Mouse (Mus musculus) heart, postnatal 0 days (tissue): Measurements from ENCODE around the gene Ldlrad3. TPM values are rescaled to one million over a fixed set of nuclear protein-coding genes. Genes with fewer than 3 reads are reported as not detected.
A peak's percentile ranks its signal among the peaks of the same experiment; 100 is the strongest.

ENCODE experiments used
- ATAC-seq: fragments of 200-750 bp; cut with Nextera tagmentation; 2 replicates; pipeline ENCODE4 v1.8.0; 2017; ENCODE audit warnings: low read depth, moderate number of reproducible peaks, moderate library complexity; ENCODE audit not compliant: insufficient read depth
- DNase-seq: peaks from one replicate; pipeline ENCODE4 v3.0.0-alpha.2; 2016; ENCODE audit warnings: low spot score
- H3K27ac ChIP-seq: fragments of 300-500 bp; sonication (generic); 2 replicates; pipeline ENCODE4 v1.5.1; 2014; ENCODE audit warnings: low read depth, mild to moderate bottlenecking
- H3K27me3 ChIP-seq: fragments of 300-500 bp; sonication (generic); 2 replicates; pipeline ENCODE4 v1.6.1; 2014; ENCODE audit warnings: low read length, mixed read lengths; ENCODE audit not compliant: control insufficient read depth, insufficient read depth
- H3K36me3 ChIP-seq: fragments of 300-500 bp; sonication (generic); replicated peaks from 2 replicates; pipeline ENCODE4 v1.6.1; 2014; ENCODE audit warnings: low read length, mixed read lengths; ENCODE audit not compliant: control insufficient read depth, insufficient read depth
- H3K4me1 ChIP-seq: fragments of 300-500 bp; sonication (generic); 2 replicates; pipeline ENCODE4 v1.6.1; 2014; ENCODE audit warnings: antibody characterized with exemption; ENCODE audit not compliant: control insufficient read depth, insufficient read depth
- H3K4me2 ChIP-seq: fragments of 300-500 bp; sonication (generic); 2 replicates; pipeline ENCODE4 v1.6.1; 2014; ENCODE audit warnings: low read depth, mild to moderate bottlenecking, low read length, moderate library complexity
- H3K4me3 ChIP-seq: fragments of 300-500 bp; sonication (generic); 2 replicates; pipeline ENCODE4 v1.5.1; 2014; ENCODE audit warnings: low read depth, low read length
- H3K9ac ChIP-seq: fragments of 300-500 bp; sonication (generic); replicated peaks from 2 replicates; pipeline ENCODE4 v1.6.1; 2014; ENCODE audit warnings: low read depth, low read length, mixed read lengths
- H3K9me3 ChIP-seq: fragments of 300-500 bp; sonication (generic); replicated peaks from 2 replicates; pipeline ENCODE4 v1.6.1; 2016; ENCODE audit warnings: low read length; ENCODE audit not compliant: control insufficient read depth
- CTCF ChIP-seq: IDR thresholded peaks from 2 replicates; pipeline ENCODE4 v1.5.1; 2016; ENCODE audit warnings: antibody characterized with exemption, control low read depth, low read depth
- EP300 ChIP-seq: IDR thresholded peaks from 2 replicates; pipeline ENCODE4 v1.6.1; 2016; ENCODE audit warnings: antibody characterized with exemption, low read depth
- WGBS: fragments of 180-500 bp; shearing (Covaris S2); extraction: QIAGEN DNeasy Blood & Tissue Kit; methylation state at CpG from one replicate; pipeline ENCODE4 v1.1.7; 2014; 5-methylcytosine and 5-hydroxymethylcytosine counted together
- polyA plus RNA-seq: library from polyadenylated mRNA; unstranded; fragments of >200 nt; fragmentation: Nextera tagmentation; extraction: Ambion mirVana; gene quantifications from 2 replicates; pipeline ENCODE4 v1.2.1, GENCODE M21; 2015
- total RNA-seq: library from RNA; depleted of rRNA; stranded (reverse); fragments of >200 nt; gene quantifications from 2 replicates; pipeline ENCODE4 v1.2.3, GENCODE M21; 2014; ENCODE audit warnings: low replicate concordance

Ldlrad3 gene
- total and polyA plus RNA-seq, 2 experiments from 2014 or later: 3.5 to 5.4 TPM

DNA sequence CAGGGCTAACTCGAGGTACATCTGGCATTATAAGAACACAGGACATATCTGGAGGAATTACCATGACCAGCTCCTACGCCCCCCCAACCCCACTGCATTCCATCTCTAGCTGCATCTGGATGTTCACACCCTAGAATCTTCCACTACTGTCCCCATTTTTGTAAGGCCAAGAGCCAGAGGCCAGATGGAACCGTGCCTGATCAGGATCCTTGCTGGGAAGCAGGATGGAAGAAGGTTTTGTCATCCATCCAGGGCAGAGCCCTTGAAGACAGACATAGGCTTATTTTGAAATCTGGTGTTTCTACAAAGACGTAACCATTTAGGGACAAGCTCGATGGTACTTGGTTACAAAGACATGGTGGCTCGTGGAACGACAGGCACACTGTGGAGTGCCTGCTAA, 139.7 kb downstream of the Ldlrad3 start:
- H3K27me3 ChIP-seq: no peaks in the 10 kb centered on the region
- no peak overlapping the region for H3K9ac ChIP-seq
- no peaks in the 10 kb centered on the region for H3K9me3 ChIP-seq
- H3K4me3 ChIP-seq: no peak overlapping the region
- WGBS: 88% methylated on average over 7 of the region's 7 CpGs
- no peaks in the 10 kb centered on the region for H3K36me3 ChIP-seq
- DNase-seq (no peak), ATAC-seq (no peak)
- TF ChIP-seq EP300: no peak
- TF ChIP-seq CTCF: no peak
- no peaks in the 10 kb centered on the region for H3K4me1 ChIP-seq
- no peak overlapping the region for H3K4me2 ChIP-seq
- no peak overlapping the region for H3K27ac ChIP-seq

- 97% methylated on average over 5 of the region's 5 CpGs for whole genome bisulfite sequencing
- peak overlapping the region; percentile 17; the same call in 1 of the 2 replicates for H3K4me3 ChIP-seq
- H3K9me3 ChIP-seq: no peaks in the 10 kb centered on the region
- peaks cover 34% of the 10 kb centered on the region for H3K4me1 ChIP-seq
- no peak overlapping the region for H3K4me2 ChIP-seq
- H3K27me3 ChIP-seq: no peaks in the 10 kb centered on the region
- no peak for DNase-seq
- H3K36me3 ChIP-seq: no peaks in the 10 kb centered on the region
- TF ChIP-seq EP300 (no peak), CTCF (no peak)
- H3K9ac ChIP-seq: no peak overlapping the region
- ATAC-seq: no peak
- no peak overlapping the region; the same call in 1 of the 2 replicates for H3K27ac ChIP-seq
Measured at GRCm38 (mm10) chr2:102040456-102040855, 145.7 kb downstream of the Ldlrad3 start.

DNA sequence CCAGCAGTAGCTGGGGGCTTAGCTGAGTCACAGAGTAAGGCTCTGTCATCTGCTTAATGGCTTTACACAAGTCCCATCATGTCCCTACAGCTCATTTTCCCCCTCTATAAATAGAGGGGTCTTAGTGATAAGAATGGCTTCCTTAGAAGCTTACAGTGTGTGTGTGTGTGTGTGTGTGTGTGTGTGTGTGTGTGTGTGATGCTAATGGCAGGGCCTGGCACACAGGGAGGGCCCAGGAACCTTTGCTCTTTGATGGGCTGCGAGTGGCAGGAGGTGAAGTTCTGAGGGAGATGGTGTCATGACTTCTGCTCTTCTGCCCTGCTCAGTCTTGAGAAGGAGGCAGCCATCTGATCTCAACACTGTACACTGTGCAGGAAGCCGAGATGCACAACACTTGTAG, 146.2 kb downstream of the Ldlrad3 start:
- H3K4me2 ChIP-seq: peak overlapping the region; percentile 8; the same call in 1 of the 2 replicates
- no peak overlapping the region for H3K9ac ChIP-seq
- H3K9me3 ChIP-seq: no peaks in the 10 kb centered on the region
- no peaks in the 10 kb centered on the region for H3K36me3 ChIP-seq
- WGBS: 74% methylated on average over 2 of the region's 2 CpGs
- peak overlapping the region; percentile 17; the same call in 1 of the 2 replicates for H3K4me3 ChIP-seq
- peak overlapping the region; percentile 55; the same call in 1 of the 2 replicates for H3K27ac ChIP-seq
- TF ChIP-seq CTCF (no peak), EP300 (no peak)
- DNase-seq (no peak), ATAC-seq (no peak)
- peaks cover 34% of the 10 kb centered on the region for H3K4me1 ChIP-seq
- no peaks in the 10 kb centered on the region for H3K27me3 ChIP-seq

DNA sequence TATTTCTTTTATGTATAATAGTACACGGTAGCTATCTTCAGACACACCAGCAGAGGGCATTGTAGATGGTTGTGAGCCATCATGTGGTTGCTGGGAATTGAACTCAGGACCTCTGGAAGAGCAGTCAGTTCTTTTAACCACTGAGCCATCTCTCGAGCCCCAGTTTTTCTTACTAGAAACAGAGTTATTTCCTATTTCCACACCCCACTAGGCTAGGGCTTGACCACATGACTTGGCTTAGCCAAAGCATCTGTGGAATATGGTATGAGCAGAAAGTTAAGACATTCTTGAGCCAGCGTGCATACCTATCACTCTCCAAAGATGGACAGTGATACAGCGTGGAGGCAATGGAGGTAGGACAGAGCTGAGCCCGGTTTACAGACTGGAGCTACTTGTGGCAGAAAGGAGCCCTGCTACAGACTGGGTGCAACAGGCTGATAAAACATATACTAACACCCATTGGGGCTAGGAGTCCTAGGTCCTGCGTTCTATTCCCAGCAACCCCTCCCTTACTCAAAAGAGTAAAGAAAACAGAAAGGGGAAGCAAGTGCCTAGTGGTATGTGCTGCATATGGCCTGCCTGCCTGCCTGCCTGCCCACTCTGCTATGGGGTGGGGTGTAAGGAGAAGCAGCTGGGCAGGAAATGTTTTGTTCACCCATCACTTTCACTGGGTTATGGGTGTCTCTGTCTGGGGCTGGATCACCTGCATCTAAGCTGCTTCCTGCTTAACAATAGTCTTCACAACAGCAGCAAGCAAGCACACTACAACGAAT, 147.1 kb downstream of the Ldlrad3 start:
- Histone ChIP-seq H3K36me3 (no peaks in the 10 kb centered on the region), H3K4me1 (peaks cover 34% of the 10 kb centered on the region), H3K27me3 (no peaks in the 10 kb centered on the region), H3K4me3 (peak overlapping the region; percentile 17; the same call in 1 of the 2 replicates), H3K9ac (no peak overlapping the region), H3K4me2 (no peak overlapping the region), H3K9me3 (no peaks in the 10 kb centered on the region), H3K27ac (peak overlapping the region; percentile 60; the same call in 1 of the 2 replicates)
- ATAC-seq (no peak), DNase-seq (no peak)
- WGBS: 78% methylated on average over 7 of the region's 7 CpGs
- TF ChIP-seq EP300: no peak
- TF ChIP-seq CTCF: no peak

- peak overlapping the region; percentile 32; the same call in 1 of the 2 replicates for H3K4me2 ChIP-seq
- no peaks in the 10 kb centered on the region for H3K27me3 ChIP-seq
- ATAC-seq (peak; percentile 71), DNase-seq (peak; percentile 50)
- H3K9me3 ChIP-seq: no peaks in the 10 kb centered on the region
- H3K9ac ChIP-seq: no peak overlapping the region
- no peaks in the 10 kb centered on the region for H3K36me3 ChIP-seq
- peaks cover 34% of the 10 kb centered on the region for H3K4me1 ChIP-seq
- TF ChIP-seq EP300 (no peak), CTCF (no peak)
- H3K4me3 ChIP-seq: no peak overlapping the region
- 28% methylated on average over 10 of the region's 10 CpGs for WGBS
- peak overlapping the region; percentile 60 for H3K27ac ChIP-seq
Measured at GRCm38 (mm10) chr2:102038229-102038894, 147.8 kb downstream of the Ldlrad3 start.
